Mouse (Mus musculus) left cerebral cortex, adult 2 months (tissue): ENCODE results near the gene Lurap1. TPM values are rescaled to one million over a fixed set of nuclear protein-coding genes. Genes with fewer than 3 reads are reported as not detected.
A peak's percentile ranks its signal among the peaks of the same experiment; 100 is the strongest.

Experiments
- DNase-seq, 2 experiments: peaks; one replicate each; pipeline ENCODE4 v3.0.0; 2021 to 2022; ENCODE audit warnings: low spot score in 2 of 2, mixed read lengths in 1 of 2; ENCODE audit errors: extremely low spot score in 1 of 2
- H3K27ac ChIP-seq: fragments of 200-600 bp; 2 replicates; pipeline ENCODE4 v1.8.1; 2022
- H3K4me3 ChIP-seq: fragments of 200-600 bp; 2 replicates; pipeline ENCODE4 v1.8.1; 2022
- CTCF ChIP-seq: fragments of 200-600 bp; IDR thresholded peaks from 2 replicates; pipeline ENCODE4 v1.8.1; 2022; ENCODE audit warnings: antibody characterized with exemption, mild to moderate bottlenecking, moderate library complexity
- intact Hi-C: fragments of 180-260 bp; cut with DNase I; formaldehyde crosslinking; loops from one replicate; pipeline ENCODE4 v1.15.1; 2025
- long read RNA-seq, 2 experiments: library from polyadenylated mRNA; stranded (forward); transcript quantifications; one replicate each; pipeline ENCODE4 v2.0.0; 2021; ENCODE audit warnings: borderline mapping rate in 2 of 2
- total RNA-seq, 2 experiments: library from RNA; stranded (reverse); gene quantifications; 2 replicates each; pipeline ENCODE4 v1.2.3; 2021

Lurap1 gene
- 10 to 100 TPM; 28.4 to 31.2 TPM for total RNA-seq
- long read RNA-seq, experiment 1, full-length matches to known transcripts = 10 of 18 reads
- long read RNA-seq, experiment 1, partial matches to known transcripts = 0 of 18 reads
- long read RNA-seq, experiment 1, other reads (novel, unspliced or antisense) = 8 of 18 reads
- long read RNA-seq, experiment 2, full-length matches to known transcripts = 11 of 18 reads
- long read RNA-seq, experiment 2, partial matches to known transcripts = 0 of 18 reads
- long read RNA-seq, experiment 2, other reads (novel, unspliced or antisense) = 7 of 18 reads

GRCm38 (mm10) chr4:116151238-116151637, at the start of gene Lurap1:
Lurap1 (minus strand) TSS chr4:116151338.
- no peak for DNase-seq
- intact Hi-C loops = loop anchor here (5.0 kb wide), 1 partner anchor 406 kb away; the partner anchor contains the start of genes Gpbp1l1 and Tmem69
- TF ChIP-seq CTCF = no peak

GRCm38 (mm10) chr4:116198422-116198821, 47.3 kb upstream of the Lurap1 start:
- Histone ChIP-seq H3K27ac (no peak overlapping the region), H3K4me3 (no peak overlapping the region)
- TF ChIP-seq CTCF = peak; percentile 34
- intact Hi-C loops = no loop called here
- DNase-seq = no peak

More at GRCm38 (mm10) chr4:116151238-116151637, at the start of gene Lurap1:
- Histone ChIP-seq H3K4me3 (peak within 1 kb of the TSS; percentile 65), H3K27ac (peak within 1 kb of the TSS; percentile 95)

DNA sequence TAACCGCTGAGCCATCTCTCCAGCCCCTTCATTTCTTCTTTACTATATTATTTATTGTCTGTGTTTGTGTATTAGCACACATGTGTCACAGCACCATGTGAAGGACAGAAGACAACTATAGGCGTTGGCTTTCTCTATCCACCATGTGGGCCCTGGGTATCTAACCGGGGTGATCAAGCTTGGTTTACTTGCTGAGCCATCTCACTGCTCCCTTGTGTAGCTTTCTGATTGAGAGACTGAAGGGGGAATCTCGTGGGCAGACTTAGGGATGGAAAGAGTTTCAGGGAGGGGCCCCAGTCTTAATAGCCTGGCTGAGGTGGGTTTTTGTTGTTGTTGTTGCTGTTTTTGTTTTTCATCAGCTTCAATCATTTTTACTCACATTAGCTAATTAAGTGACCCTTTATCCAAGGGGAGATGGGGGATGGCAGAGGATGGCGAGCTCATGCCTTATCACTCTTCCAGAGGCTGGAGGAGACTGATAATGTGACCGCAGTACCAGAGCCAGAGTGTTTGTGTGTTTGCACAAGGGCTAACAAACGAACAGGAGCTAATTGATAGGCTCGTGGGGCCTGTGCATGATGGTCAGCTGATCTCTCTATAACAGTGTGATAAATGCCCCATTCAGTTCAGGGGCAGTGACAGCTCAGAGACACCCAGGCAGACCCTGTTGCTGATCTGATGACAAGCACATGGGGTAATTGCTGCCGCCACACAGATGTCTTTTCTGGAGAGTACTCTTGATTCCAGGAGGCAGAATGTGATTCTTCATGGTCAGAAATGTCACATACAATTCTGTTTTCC, 42.6 kb upstream of the Lurap1 start:
- Histone ChIP-seq H3K27ac (0 out of 2 replicates have a peak overlapping the region, but pooled peaks have one; percentile 11), H3K4me3 (no peak overlapping the region)
- no peak for TF ChIP-seq CTCF
- no peak for DNase-seq
- intact Hi-C loops = no loop called here

DNA sequence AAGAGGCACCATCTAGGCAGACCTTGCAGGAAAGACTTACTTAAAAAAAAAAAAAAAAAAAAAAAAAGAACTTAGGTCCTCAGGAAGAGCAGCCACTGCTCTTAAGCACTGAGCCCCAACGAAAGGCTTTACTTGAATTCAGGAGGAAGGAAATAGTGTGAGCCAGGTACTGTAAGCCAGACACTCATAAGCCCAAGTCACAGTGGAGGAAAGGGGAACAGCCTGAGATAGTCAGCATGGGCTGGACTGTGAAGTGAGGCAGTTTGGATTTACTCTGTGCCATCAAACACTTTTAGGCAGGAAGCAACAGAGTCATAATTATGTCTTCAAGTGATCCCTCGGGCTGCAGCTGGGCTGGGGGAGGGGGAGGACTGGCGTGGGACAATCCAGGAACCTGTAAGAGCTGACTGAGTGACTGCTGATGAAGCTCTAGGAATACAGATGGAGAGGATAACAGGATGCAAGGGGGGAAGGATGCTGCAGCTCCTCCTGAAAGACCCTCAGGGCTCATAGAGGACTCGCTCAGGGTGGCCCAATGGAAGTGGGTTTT, 41.2 kb upstream of the Lurap1 start:
- H3K27ac ChIP-seq = no peak overlapping the region
- intact Hi-C loops = no loop called here
- no peak for DNase-seq
- no peak overlapping the region for H3K4me3 ChIP-seq
- no peak for TF ChIP-seq CTCF

DNA sequence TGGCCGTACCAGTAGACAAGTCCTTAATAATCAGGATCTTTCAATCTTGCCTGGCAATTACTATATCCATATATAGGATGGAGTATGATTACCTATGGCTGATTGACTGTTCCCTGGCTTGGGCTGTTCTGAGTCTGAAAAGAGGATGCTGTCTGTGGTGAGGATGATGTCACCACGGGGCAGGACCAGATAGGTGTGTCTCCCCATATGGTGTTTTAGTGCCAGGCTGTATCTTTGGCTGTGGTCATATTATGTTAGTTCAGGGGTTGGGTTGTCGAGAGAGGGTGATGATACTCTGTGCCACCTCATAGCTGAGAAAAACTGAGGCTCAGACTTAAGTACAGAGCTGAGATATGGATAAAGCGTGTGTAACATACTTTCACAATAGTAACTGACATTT, 33.9 kb upstream of the Lurap1 start:
- TF ChIP-seq CTCF = no peak
- Histone ChIP-seq H3K27ac (no peak overlapping the region), H3K4me3 (no peak overlapping the region)
- intact Hi-C loops = loop anchor here (5.0 kb wide), 1 partner anchor 48 kb away; no protein-coding TSS in a partner anchor
- DNase-seq = no peak

- H3K27ac ChIP-seq = peak overlapping the region; percentile 74
- peak overlapping the region; percentile 7 for H3K4me3 ChIP-seq
- DNase-seq = no peak
- intact Hi-C loops = no loop called here
- no peak for TF ChIP-seq CTCF
These were observed 31.6 kb upstream of the Lurap1 start for GRCm38 (mm10) chr4:116182745-116183144.

- DNase-seq = no peak
- Histone ChIP-seq H3K4me3 (no peak overlapping the region), H3K27ac (no peak overlapping the region)
- intact Hi-C loops = no loop called here
- TF ChIP-seq CTCF = no peak
These were observed 30.9 kb upstream of the Lurap1 start for GRCm38 (mm10) chr4:116182079-116182478.

DNA sequence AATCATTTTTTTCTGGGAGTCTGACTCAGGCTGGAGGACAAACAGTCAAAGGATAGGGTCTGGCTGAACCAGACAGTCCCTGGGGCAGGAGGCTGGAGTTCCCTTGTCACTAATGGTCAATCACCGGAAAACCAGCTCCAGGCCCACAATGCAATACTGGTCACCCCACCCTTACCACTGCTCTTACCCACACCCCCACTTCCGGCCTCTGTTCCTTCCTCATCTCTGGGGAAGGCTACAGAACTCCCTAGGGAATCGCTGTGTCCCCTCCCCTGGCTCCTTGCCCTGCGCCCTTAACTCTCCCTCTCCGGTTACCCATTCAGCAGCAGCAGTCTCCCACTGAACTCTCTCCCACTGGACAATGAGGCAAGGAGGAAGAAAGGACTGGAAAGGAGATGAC, 26.0 kb upstream of the Lurap1 start:
- DNase-seq = no peak
- H3K4me3 ChIP-seq = peak overlapping the region; percentile 37
- H3K27ac ChIP-seq = peak overlapping the region; percentile 96
- intact Hi-C loops = no loop called here
- TF ChIP-seq CTCF = no peak

- H3K4me3 ChIP-seq = peak overlapping the region; percentile 37
- no peak for TF ChIP-seq CTCF
- intact Hi-C loops = loop anchor here (1.0 kb wide), 2 partner anchors 14 to 45 kb away; partner anchors contain the start of gene Pik3r3
- DNase-seq = peak; percentile 66 to 75
- H3K27ac ChIP-seq = peak overlapping the region; percentile 96
These were observed 25.4 kb upstream of the Lurap1 start for GRCm38 (mm10) chr4:116176543-116176988.

GRCm38 (mm10) chr4:116175711-116176542, 24.8 kb upstream of the Lurap1 start:
- H3K27ac ChIP-seq = peak overlapping the region; percentile 96
- intact Hi-C loops = loop anchor here (1.0 kb wide), 2 partner anchors 14 to 45 kb away; partner anchors contain the start of gene Pik3r3
- no peak for TF ChIP-seq CTCF
- H3K4me3 ChIP-seq = peak overlapping the region; percentile 37
- DNase-seq = no peak

DNA sequence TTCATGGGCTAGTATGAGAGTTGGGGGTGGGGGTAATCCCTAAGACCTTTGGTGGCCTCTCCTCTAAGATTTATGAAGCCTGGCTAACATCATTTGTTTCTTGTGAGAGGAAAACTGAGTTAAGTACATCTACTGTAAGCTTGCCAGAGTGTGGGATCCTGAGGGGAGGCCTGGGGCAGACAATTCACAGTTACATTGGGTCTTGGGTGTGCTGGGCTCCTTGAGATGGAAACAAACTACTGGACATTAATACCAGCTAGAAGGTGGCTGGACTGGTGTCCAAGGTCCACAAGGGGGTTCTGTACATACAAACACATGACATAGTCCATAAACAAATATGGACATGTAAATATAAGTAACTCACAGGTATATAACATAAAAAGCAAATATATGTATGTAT, 24.0 kb upstream of the Lurap1 start:
- no peak for TF ChIP-seq CTCF
- intact Hi-C loops = no loop called here
- Histone ChIP-seq H3K27ac (peak overlapping the region; percentile 96), H3K4me3 (peak overlapping the region; percentile 17; the same call in 1 of the 2 replicates)
- no peak for DNase-seq
